Mouse (Mus musculus) megakaryocyte-erythroid progenitor cell, adult 5-6 weeks (primary cell): ENCODE results near the gene AI661453. TPM values are rescaled to one million over a fixed set of nuclear protein-coding genes. Genes with fewer than 3 reads are reported as not detected.
"Not testable (repeated sequence)": the region's sequence is repeated elsewhere in the genome, so short reads cannot be mapped to it uniquely, and the experiment has no call there.

Source experiments
- ATAC-seq: replicated peaks from 2 replicates; pipeline ENCODE4 v1.8.0; 2016; ENCODE audit warnings: mild to moderate bottlenecking, inconsistent platforms; ENCODE audit not compliant: severe bottlenecking, poor library complexity, low FRiP score, low TSS enrichment
- total RNA-seq, 2 experiments: library from RNA; stranded (forward) in 1 of 2; stranded (reverse) in 1 of 2; fragments of 200-1000, 215-1000 nt in 1 of 2; fragments of >200 nt in 1 of 2; fragmentation: Nextera tagmentation in 1 of 2; gene quantifications; 2 replicates each; pipeline ENCODE4 v1.2.3; 2014 to 2017

Gene AI661453
- total RNA-seq (2014; fragmentation: Nextera tagmentation): 0.67 and 1.1 TPM in 2 replicates
- total RNA-seq (2017): 0.04 TPM in 1 of 2 replicates, not detected in the other

DNA sequence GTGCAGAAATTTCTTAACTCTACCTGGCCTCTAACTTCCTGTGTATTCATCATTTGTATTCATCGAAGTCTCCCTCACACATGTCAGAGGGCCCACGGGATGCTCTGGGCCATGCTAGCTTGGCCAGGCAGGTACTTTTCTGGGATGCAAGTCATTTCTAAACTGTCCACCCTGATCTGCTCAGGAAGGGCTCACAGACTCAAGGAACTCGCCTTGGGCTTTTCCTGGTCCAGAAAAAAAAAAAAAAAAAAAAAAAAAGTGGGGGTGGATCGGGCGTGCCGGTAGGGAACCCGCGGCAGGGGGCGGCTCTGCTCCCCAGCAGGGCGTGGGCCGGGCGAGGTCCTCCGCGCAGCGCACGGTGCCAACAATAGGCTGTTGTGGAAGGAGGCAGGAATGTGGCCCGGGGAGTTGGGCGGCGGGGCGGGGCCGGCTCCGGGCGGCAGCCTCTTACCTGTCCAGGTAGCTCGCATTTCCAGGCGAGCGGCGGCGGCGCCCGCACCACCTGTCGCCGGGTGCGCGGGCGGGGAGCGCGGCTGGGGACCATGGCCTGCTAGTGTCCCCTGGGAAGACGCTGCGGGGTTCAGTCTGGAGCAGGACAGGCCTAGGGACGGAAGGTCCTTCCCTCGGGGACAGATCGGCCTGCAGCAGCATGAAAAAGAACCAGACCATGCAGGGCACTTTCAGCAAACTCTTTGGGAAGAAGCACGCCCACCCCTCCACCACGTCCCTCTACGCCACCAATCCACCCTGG, at the start of gene AI661453:
AI661453 (plus strand) TSS at position 460 of the 751 bp plus-strand sequence.
- no peak for ATAC-seq

DNA sequence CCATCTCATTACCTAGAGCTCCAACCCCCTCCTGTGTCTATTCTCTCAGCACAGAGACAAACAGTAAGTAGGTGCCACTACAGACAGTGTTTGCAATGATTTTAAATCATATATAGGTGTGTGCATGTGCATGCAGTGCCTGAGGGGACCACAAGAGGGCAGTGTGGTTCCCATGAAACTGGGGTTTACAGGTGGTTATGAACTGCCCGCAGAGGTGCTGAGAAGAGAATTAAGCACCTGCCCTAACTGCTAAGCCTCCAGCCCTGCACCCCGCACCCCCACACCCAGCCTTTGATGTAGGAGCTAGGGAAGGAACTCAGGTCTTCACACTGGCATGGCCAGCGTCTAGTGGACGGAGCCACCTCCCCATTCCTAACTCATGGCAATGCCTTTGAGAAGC, 49.8 kb upstream of the AI661453 start:
- 0 out of 2 replicates have a peak, but pooled peaks have one; percentile 49 for ATAC-seq

DNA sequence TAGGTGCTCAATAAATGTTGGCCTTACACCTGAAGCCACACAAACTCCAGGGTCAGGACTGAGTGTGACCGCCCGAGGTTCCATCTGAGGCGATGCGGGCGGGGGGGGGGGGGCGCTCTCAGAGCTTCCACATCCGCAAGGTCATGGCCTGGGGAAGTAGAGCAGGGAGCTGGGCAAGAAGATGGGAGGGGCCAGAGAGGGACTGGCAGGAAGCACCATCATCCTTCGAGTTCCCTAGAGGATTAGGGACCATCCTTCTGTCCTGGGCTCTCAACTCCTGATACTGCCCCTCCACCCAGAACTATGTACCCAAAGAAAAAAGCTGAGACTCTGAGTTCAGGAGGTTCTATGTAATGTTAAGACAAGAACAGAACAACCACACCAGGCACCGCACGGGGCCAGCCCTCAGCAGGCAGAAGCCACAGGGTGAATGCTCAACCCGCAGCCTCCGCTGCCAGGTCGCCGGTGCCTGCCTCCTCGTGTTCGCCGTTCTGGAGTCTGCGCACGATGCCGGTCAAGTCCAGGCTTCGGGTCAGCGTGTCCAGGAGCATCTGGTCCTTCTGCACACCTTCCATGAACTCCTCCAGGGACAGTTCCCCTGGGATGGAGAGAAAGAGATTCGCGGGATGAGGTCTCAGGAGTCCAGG, 42.1 kb upstream of the AI661453 start:
- ATAC-seq: peak; percentile 40; the same call in 1 of the 2 replicates

DNA sequence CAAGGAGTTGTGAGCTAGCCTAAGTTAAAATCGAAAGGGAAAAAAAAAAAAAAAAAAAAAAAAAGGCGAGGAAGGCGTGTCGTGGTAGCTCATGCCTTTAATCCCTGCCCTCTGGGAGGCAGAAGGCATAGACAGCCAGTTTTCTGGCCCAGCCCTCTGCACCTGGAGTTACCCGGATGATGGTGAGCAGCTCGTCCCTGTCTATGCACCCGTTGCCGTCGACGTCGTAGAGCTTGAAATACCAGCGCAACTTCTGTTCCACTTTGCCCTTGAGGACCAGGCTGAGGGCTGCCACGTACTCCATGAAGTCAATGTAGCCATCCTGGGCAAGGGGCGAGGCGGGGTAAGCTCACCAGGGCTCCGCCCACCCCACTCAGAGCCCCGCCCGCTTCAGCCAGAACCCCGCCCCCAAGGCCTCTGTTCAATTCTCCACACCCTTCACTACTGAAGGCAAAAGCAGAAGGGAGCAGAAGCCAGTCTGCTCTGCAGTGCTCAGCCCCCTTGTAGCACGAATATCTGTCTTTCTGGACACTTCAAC, 41.0 kb upstream of the AI661453 start:
- ATAC-seq: peak; percentile 95

DNA sequence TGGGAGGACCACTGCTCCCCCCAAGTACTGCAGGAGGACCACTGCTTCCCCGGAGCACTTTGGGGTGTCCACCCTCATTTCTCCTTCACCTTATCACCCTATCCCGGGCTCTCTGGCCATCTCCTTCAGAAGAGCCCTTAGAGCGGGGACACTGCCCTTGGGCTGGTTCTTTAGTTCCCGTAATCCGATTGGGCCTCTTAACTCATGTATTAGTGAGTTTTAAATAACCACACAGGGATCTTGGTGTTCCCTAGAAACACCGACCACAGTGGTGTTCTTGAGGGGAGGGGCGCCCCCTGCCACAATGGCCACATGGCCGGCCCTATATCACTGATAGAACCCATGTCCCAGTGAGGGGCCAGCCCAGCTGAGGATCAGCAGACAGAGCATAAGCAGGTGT, 37.3 kb upstream of the AI661453 start:
- no peak for ATAC-seq

DNA sequence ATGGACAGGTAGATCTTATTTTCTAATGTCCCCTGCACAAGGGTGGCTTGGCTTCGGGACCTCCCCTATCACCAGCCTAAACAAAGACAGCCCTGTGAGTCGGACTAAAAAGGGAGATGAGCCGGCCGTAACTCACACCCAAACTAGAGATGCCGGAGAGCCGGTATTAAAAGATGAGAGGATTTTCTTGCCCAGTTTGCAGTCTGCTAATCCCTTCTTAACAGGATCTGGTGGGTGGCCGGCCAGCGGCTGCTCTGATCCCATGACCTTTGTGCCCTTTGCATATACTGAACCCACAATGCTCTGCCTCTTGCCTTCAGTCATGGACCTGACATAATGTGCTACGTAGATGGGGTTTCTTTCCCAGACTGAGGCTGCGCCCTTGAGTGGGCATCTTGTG, 36.0 kb upstream of the AI661453 start, which contains the start of gene Guca1a:
Guca1a (minus strand) TSS at position 134 of the 400 bp plus-strand sequence.
- no peak for ATAC-seq

DNA sequence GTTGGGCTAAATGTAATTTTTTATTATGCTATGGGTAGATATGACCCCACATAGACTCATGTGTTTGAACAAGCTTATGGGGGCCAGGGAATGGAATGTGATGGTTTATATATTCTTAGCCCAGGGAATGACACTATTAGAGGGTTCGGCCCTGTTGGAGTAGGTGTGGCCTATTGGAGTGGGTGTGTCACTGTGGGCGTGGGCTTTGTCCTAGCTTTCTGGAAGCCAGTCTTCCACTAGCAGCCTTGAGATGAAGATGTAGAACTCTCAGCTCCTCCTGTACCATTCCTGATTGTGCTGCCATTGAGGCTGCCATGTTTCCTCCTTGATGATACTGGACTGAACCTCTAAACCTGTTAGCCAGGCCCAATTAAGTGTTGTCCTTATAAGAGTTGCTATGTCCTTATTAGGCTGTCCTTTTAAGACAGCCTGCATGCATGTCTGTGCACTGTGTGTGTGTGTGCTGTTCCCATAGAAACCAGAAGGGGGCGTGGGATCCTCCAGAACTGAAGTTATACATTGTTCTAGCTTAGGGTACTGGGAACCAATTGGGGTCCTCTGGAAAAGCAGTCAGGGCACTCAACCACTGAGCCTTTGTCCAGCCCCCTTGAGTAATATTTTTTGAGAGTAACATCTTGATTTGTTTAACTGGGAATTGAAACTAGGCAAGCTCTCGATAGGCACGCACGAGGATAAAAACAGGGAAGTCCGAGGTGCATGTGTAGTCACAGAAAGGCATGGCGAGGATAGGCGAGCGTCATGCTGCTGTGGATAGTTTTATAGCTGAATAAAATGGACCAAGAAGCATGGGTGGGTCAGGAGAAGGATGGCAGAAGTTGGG, 28.5 kb upstream of the AI661453 start:
- no peak for ATAC-seq

DNA sequence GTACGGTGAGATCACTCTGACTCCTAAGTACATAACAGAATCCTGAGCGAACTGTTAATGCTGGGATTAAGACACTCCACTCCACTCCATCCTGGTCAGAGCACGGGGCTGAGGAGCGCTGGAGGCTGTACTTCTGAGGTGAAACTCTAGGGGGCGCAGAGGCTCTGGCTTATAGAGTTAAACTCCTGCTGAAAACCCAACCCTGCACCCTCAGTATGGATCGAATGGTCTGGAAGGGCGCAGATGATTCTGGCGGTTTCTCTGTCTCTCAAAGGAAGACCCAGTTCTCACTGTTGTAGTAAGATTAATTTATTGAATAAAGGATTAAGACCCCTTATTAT, 27.9 kb upstream of the AI661453 start:
- ATAC-seq: peak; percentile 83

DNA sequence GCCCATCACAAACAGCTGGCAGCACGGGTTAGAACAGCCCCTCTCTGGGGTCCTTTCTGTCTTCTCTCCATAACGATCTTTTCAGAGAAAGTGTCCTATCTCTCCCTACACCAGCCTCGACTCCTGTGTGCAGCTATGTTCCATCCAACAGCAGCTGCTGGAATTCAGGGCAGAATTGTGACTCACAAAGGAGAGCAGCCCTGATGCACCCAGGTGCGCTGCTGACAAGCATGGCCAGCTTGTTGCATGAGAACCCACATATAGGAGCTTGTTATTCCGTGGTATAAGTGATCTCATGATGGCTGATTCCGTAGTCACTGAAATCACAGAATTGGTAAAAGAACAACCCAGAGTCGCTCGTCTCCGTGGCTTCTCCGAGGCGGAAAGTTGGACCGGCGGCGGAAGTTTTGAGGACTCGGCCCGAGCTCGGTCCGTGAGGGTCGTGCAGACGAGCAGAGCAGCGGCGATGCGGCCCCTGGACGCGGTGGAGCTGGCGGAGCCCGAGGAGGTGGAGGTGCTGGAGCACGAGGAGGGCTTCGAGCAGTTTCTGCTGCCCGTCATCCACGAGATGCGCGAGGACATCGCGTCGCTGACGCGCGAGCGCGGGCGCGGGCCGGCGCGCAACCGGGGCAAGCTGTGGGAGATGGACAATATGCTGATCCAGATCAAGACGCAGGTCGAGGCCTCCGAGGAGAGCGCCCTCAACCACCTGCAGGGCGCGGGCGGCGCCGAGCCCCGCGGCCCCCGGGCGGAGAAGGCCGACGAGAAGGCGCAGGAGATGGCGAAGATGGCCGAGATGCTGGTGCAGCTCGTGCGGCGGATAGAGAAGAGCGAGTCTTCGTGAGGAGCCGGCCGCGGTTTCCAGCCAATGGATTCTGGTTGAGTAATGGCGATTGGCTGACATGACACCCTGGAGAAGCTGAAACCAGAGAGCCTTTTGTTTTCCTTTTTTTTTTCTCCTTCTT, 26.2 kb upstream of the AI661453 start:
- ATAC-seq: peak; percentile 60

DNA sequence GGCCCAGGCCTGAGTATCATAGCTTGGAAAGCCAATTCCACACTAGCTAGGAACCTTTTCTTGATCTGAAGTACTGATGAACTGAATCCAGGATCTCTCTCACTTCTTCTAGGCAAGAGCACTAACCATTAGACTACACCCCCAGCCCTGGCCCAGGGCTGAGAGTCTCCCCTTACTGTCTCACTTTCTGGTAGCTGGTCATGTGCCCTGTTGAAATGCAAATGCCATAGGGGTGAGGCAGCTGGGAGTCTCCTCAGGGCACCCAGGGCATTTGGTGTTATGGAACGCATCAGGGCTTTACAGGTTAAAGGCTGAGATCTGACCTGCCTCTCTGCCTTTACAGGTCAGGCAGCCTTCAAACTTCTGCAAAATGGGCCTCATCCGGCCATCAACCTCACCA, 16.2 kb upstream of the AI661453 start:
- no peak for ATAC-seq

DNA sequence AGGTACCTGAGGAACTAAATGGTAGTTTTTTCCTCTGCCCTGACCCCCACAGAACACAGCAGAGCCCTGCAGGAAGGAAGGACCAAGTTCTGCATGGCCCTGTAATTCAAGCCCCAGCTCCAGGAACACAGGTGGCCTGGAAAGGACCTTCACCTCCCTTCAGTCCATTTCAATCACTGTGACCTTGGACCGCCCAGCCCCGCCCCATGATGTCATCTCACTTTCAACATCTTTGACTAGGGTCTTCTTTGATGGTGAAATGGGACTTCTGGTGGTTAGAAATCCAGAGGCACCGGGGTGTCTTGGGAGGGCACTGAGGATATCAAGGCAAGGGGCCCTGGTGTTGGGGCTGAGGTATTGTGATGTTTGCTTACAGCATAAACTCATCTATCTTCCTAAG, 14.8 kb upstream of the AI661453 start:
- no peak for ATAC-seq

DNA sequence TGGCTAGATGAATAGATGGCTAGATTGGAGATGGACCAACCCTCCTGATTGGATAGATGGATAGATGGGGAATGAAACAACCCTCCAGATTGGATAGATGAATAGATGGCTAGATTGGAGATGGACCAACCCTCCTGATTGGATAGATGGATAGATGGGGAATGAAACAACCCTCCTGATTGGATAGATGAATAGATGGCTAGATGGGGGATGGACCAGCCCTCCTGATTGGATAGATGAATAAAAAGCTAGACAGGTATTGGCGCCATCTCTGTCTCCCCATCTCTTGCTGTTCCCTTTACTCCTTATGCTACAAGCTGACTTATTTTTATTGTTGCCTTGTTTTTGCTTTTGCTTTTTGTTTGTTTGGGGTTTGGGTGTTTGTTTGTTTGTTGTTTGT, 13.8 kb upstream of the AI661453 start:
- not testable (repeated sequence) for ATAC-seq

DNA sequence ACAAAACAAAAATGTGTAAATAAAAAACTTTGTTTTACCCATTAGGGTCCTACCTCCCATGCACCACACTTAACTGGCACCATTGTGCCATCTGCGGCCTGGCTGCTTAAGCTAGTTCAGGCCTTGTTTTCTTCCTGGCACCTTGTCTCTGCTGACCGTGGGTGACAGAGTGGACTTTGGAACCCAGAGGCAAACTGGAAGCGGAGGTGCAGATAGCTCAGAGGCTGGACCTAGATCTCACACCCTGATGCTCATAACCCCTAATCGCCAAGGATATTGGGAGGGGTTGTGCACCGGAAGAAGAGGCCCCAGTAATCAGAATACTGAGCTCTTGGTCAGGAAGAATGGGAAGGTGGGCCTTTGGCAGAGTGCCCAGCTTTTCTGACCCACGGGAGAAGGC, 12.2 kb upstream of the AI661453 start:
- no peak for ATAC-seq

DNA sequence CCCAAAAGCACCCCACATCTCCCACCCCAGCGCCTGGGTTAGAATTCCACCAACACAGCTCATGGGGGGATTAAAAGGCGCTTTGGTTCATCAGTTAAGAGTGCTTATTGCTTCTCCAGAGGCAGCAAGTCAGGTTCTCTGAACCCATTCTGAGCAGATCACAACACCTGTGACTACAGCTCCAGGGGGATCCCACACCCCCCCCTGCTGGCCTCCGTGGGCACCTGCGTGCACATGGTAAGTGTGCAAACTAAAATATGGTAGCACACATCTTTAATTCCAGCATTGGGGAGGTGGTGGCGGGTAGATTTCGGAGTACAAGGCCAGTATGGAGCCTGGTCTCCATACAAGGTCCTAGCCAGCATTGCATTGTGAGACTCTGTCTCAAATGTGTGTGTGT, 9.1 kb upstream of the AI661453 start:
- ATAC-seq: 0 out of 2 replicates have a peak, but pooled peaks have one; percentile 45

DNA sequence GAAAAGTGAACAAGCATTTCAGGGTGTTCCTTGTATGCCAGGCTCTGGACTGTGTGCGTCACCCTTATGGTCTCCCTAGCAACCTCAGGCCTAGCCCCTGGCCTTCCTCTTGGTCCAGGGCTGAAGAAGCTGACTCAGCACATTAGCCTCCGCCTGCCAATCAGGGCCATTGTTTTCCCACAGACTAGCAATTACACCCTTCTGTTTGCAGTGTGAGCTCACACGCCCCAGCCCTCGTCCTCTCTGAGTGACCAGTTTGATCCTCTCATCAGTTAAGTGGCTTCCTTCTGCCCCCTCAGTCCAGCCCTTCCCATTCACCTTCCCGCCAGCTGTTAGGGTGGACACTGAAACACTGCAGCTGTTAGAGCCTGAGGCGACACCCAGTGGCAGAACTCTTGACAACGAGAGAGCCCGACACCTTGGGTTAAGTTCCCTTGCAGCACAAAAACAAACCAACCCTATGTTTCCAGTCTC, 7.5 kb upstream of the AI661453 start:
- ATAC-seq: peak; percentile 46

DNA sequence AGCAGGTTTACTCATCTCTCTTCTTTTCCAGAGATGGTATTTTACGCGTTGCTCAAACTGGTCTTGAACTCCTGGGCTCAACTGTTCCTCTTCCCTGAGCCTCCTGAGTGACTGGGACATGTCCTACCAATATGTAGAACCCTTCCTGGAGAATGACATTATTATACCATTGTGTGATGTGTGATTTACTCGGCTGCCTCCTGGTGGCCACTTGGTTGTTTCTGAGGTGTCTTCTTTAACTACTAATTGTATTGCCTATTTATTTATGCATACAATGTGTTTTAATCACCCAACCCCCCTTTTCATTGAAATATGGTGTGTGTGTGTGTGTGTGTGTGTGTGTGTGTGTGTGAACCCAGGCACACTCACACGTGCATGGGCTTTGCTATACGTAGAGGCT, 5.6 kb upstream of the AI661453 start:
- no peak for ATAC-seq

DNA sequence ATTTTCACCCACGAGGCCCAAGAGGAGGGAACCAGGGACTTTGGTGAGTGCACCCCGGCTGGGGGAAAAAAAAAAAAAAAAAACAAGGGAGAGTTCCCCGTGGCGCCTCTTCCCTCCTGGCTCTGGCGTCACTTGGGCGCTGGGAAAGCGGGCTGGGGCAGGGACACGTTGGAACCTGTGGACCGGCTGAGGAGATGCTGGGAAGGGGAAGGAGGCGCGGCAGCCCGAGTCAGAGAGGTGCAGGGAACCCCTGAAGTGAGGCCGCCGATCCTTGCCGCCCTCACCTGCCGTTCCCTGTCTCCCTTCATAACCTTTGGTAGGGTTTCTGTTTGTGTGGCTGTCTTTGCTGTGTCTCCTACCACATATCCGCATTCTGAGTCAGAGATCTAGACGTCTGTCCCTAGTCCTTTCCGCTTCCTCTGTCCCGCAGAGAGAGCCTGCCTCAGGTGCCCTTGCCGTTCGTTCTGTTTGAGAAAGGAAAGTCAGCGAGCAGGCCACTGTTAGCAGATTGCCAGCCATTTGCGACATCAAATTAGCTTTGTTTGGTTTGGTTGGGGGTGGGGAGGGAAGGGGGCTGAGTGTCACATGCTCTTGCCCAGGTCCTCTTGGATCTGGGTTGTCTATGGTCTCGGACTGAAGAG, 612 bp downstream of the AI661453 start, which contains the start of gene 1700001C19Rik:
1700001C19Rik (minus strand) TSS at position 470 of the 641 bp plus-strand sequence.
- ATAC-seq: no peak

DNA sequence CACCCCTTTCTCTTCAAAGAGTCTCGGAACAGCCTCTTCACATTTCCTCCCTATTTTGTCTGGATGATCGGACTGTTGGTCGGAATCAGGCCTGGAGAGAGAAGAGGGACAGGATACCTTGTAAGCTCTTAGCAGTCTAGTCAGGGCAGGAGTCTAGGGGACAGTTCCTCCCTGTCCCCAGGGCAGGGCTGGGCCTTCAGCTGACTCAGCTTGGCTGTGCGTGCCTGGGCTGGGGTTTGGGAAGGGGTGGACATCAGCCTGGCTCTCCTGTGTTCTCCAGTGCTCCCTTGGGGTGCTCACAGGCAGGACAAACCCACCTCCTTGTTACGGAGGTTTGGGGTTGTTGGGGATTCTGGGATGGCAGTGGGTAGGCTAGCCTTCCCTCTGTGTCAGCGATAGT, 2.2 kb downstream of the AI661453 start:
- ATAC-seq: no peak
